Mouse (Mus musculus) urinary bladder, adult 2 months (tissue): ENCODE data around the gene Adig. TPM values are rescaled to one million over a fixed set of nuclear protein-coding genes. Genes with fewer than 3 reads are reported as not detected.

Experiments
- DNase-seq: peaks from one replicate; pipeline ENCODE4 v3.0.0; 2022; ENCODE audit warnings: low spot score
- polyA plus RNA-seq: library from polyadenylated mRNA; depleted of rRNA; stranded (reverse); fragments of >200 nt; gene quantifications from 2 replicates; pipeline ENCODE4 v1.2.3, GENCODE M21; 2012; rRNA removed

The Adig gene
- polyA plus RNA-seq, 1 experiment = 9.4 TPM

GRCm38 (mm10) chr2:158539433-158540305 is 37.3 kb downstream of the Adig start:
- DNase-seq = no peak

GRCm38 (mm10) chr2:158541286-158541685 is 38.9 kb downstream of the Adig start:
- no peak for DNase-seq

GRCm38 (mm10) chr2:158545266-158545665 is 42.9 kb downstream of the Adig start:
- DNase-seq = no peak

- DNase-seq = no peak
Measured at GRCm38 (mm10) chr2:158546751-158547150, 44.3 kb downstream of the Adig start.

- peak; percentile 53 for DNase-seq
Measured at GRCm38 (mm10) chr2:158550067-158550466, 47.7 kb downstream of the Adig start.

GRCm38 (mm10) chr2:158554366-158554765 is 52.0 kb downstream of the Adig start:
- no peak for DNase-seq

GRCm38 (mm10) chr2:158555252-158555651 is 52.8 kb downstream of the Adig start:
- DNase-seq = no peak

GRCm38 (mm10) chr2:158555812-158556211 is 53.4 kb downstream of the Adig start:
- no peak for DNase-seq

GRCm38 (mm10) chr2:158556225-158556624 is 53.8 kb downstream of the Adig start:
- peak; percentile 49 for DNase-seq

- DNase-seq = no peak
Measured at GRCm38 (mm10) chr2:158556750-158557149, 54.3 kb downstream of the Adig start.

Other genes with a start within 250 kb of the Adig start
- gene Bpi, start 244.5 kb upstream of the Adig start, polyA plus RNA-seq = not detected in 2 replicates
- gene Lbp, start 196.1 kb upstream of the Adig start, polyA plus RNA-seq = 107 and 122 TPM in 2 replicates
- 42.5 and 79.4 TPM in 2 replicates for gene Snhg11, start 127.0 kb upstream of the Adig start, polyA plus RNA-seq
- 25.8 and 25.9 TPM in 2 replicates for gene Ralgapb, start 92.8 kb upstream of the Adig start, polyA plus RNA-seq
- 30.7 and 38.4 TPM in 2 replicates for gene Arhgap40, start 10.2 kb downstream of the Adig start, polyA plus RNA-seq
- not detected in 2 replicates for gene Slc32a1, start 108.2 kb downstream of the Adig start, polyA plus RNA-seq
- gene Actr5, start 122.3 kb downstream of the Adig start, polyA plus RNA-seq = 6.6 and 7.4 TPM in 2 replicates
- 0.95 and 2.0 TPM in 2 replicates for gene Ppp1r16b, start 162.8 kb downstream of the Adig start, polyA plus RNA-seq